Mouse (Mus musculus) MEL (cell line): ENCODE data around the gene Gm11437.

Experiments
- CTCF ChIP-seq, 3 experiments: IDR thresholded peaks in 2 of 3; conservative IDR thresholded peaks in 1 of 3; 2 replicates each; pipeline ENCODE4 v1.5.1; 2011 to 2012; ENCODE audit warnings: low read length in 3 of 3, low read depth in 2 of 3, mild to moderate bottlenecking in 2 of 3, improper control_type of control experiment in 1 of 3, inconsistent platforms in 1 of 3, mixed read lengths in 1 of 3, moderate library complexity in 1 of 3; ENCODE audit not compliant: control insufficient read depth in 1 of 3, insufficient read depth in 1 of 3, poor library complexity in 1 of 3, severe bottlenecking in 1 of 3
- HCFC1 ChIP-seq: IDR thresholded peaks from 2 replicates; pipeline ENCODE4 v1.6.1; 2012; ENCODE audit warnings: low read depth, mild to moderate bottlenecking, inconsistent platforms, low read length, improper control_type of control experiment, moderate library complexity
- TAL1 ChIP-seq: IDR thresholded peaks from 2 replicates; pipeline ENCODE4 v1.6.1; 2012; ENCODE audit warnings: mild to moderate bottlenecking, inconsistent platforms, low read length, moderate library complexity, mixed read lengths

- TF ChIP-seq HCFC1 (no peak), CTCF (IDR thresholded peaks at IDR 0.05 in 2 of 3, conservative IDR thresholded peaks at IDR 0.05 in 1 of 3; ENCODE audit: control insufficient read depth in 1 of 3, insufficient read depth in 1 of 3, low read depth in 2 of 3, low read length in 3 of 3, poor library complexity in 1 of 3, severe bottlenecking in 1 of 3) (no peak), TAL1 (no peak)
Measured at GRCm38 (mm10) chr11:84156535-84157262, 10.6 kb downstream of the Gm11437 start.
